Mouse (Mus musculus) heart, embryonic 15.5 days (tissue): ENCODE data around the gene Cd101. TPM values are rescaled to one million over a fixed set of nuclear protein-coding genes. Genes with fewer than 3 reads are reported as not detected.

Experiments used
- ATAC-seq: fragments of 200-750 bp; cut with Nextera tagmentation; replicated peaks from 2 replicates; pipeline ENCODE4 v1.8.0; 2017; ENCODE audit warnings: low read depth, moderate TSS enrichment; ENCODE audit not compliant: insufficient number of reproducible peaks, insufficient read depth, low FRiP score
- H3K27ac ChIP-seq: fragments of 300-500 bp; sonication (generic); 2 replicates; pipeline ENCODE4 v1.5.1; 2015; ENCODE audit warnings: mild to moderate bottlenecking, inconsistent platforms
- H3K27me3 ChIP-seq: fragments of 300-500 bp; sonication (generic); 2 replicates; pipeline ENCODE4 v1.6.1; 2015; ENCODE audit warnings: inconsistent platforms
- H3K36me3 ChIP-seq: fragments of 300-500 bp; sonication (generic); 2 replicates; pipeline ENCODE4 v1.6.1; 2015; ENCODE audit warnings: mild to moderate bottlenecking, inconsistent platforms
- H3K4me1 ChIP-seq: fragments of 300-500 bp; sonication (generic); replicated peaks from 2 replicates; pipeline ENCODE4 v1.6.1; 2015; ENCODE audit warnings: inconsistent platforms
- H3K4me2 ChIP-seq: fragments of 300-500 bp; sonication (generic); 2 replicates; pipeline ENCODE4 v1.6.1; 2015; ENCODE audit warnings: inconsistent platforms, mild to moderate bottlenecking, moderate library complexity
- H3K4me3 ChIP-seq: fragments of 300-500 bp; sonication (generic); 2 replicates; pipeline ENCODE4 v1.5.1; 2015; ENCODE audit warnings: mild to moderate bottlenecking, inconsistent platforms
- H3K9ac ChIP-seq: fragments of 300-500 bp; sonication (generic); 2 replicates; pipeline ENCODE4 v1.6.1; 2015; ENCODE audit warnings: mild to moderate bottlenecking, inconsistent platforms
- H3K9me3 ChIP-seq: fragments of 300-500 bp; sonication (generic); replicated peaks from 2 replicates; pipeline ENCODE4 v1.6.1; 2016; ENCODE audit warnings: inconsistent platforms
- whole genome bisulfite sequencing: fragments of 180-500 bp; shearing (Covaris S2); methylation state at CpG from one replicate; pipeline ENCODE4 v1.1.7; 2015; ENCODE audit warnings: mixed read lengths; 5-methylcytosine and 5-hydroxymethylcytosine counted together
- polyA plus RNA-seq: library from polyadenylated mRNA; unstranded; fragments of >200 nt; fragmentation: Nextera tagmentation; extraction: Ambion mirVana; gene quantifications from 2 replicates; pipeline ENCODE4 v1.2.1, GENCODE M21; 2015

The Cd101 gene
- polyA plus RNA-seq, 1 experiment from 2014 or later, result 0.33 TPM

DNA sequence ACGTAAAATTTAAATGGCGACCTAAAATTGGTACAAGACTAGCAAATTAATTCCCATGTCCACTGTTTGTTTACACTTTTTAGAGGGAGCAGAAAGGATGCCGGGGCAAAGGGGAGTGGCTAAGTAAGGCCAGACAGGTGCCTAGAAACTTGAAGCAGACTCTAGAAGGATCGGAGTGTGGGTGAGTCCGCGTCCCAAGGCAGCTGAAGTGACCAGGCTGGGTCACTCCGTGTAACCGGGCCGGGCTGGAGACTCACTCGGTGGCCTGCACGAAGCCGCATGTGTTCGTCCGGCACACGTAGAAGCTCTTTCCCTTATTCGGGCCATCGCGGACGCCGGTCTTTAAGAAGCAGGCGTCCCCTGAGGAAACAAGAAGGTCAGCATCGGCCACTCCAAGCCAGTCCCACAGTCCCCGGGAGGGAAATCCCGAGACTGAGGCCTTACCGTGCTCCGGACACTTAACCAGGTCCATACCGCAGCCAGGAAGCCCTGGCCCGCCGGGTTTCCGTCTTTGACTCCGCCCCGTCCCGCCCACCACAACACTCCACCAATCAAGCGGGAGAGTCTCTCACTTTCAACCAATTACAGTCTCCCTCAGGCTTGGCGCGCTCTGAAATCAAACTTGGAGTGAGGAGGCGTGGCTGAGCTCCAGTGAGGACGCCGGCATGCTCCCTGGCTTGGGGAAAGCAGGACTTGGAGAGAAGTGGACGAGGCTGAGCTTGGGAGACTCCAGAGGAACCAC, 60.0 kb downstream of the Cd101 start, which contains the start of gene Ttf2:
Gene Ttf2 (minus strand): TSS at position 488 of the 742 bp plus-strand sequence.
- H3K4me1 ChIP-seq, result peaks cover 9% of the 10 kb centered on the region
- no peaks in the 10 kb centered on the region for H3K36me3 ChIP-seq
- peak within 1 kb of the TSS; percentile 70 for H3K4me3 ChIP-seq
- H3K4me2 ChIP-seq, result peak within 1 kb of the TSS; percentile 82
- peak within 1 kb of the TSS; percentile 55 for H3K27ac ChIP-seq
- H3K9me3 ChIP-seq, result no peaks in the 10 kb centered on the region
- H3K27me3 ChIP-seq, result no peaks in the 10 kb centered on the region
- H3K9ac ChIP-seq, result peak within 1 kb of the TSS; percentile 73
- under 1% methylated on average over 40 of the region's 40 CpGs for WGBS
- ATAC-seq, result peak; percentile 99

- H3K4me2 ChIP-seq, result no peak overlapping the region
- no peak overlapping the region for H3K9ac ChIP-seq
- no peak for ATAC-seq
- no peak overlapping the region for H3K27ac ChIP-seq
- H3K9me3 ChIP-seq, result no peaks in the 10 kb centered on the region
- H3K27me3 ChIP-seq, result no peaks in the 10 kb centered on the region
- H3K4me1 ChIP-seq, result peaks cover 25% of the 10 kb centered on the region
- peaks cover 24% of the 10 kb centered on the region for H3K36me3 ChIP-seq
- H3K4me3 ChIP-seq, result no peak overlapping the region
- 81% methylated on average over 14 of the region's 14 CpGs for WGBS
These were observed 65.4 kb downstream of the Cd101 start for GRCm38 (mm10) chr3:100963849-100964542.

DNA sequence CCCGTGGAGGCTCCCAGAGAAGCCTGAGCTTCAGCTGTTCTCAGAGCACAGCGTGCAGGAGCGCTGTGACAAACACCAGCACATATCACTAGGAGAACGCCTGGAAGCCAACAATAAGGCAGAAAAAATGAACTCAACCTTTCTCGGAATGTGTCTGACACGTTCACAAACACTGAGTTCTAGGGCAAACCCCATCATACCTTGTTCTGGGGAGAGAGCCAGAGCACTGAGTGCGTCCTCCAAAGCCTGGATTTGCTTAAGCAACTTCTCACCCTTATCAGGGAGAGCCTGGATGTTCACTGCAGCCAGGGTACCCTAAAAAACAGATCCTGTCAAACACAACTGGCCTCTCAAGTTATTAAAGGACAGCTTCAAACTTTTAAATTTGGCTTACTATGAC, 67.9 kb downstream of the Cd101 start:
- no peak overlapping the region for H3K9ac ChIP-seq

GRCm38 (mm10) chr3:100961007-100961406, 68.3 kb downstream of the Cd101 start:
- no peak overlapping the region for H3K9ac ChIP-seq
- WGBS, result 44% methylated on average over 5 of the region's 5 CpGs
- peaks cover 38% of the 10 kb centered on the region for H3K36me3 ChIP-seq
- no peak; the same call in 1 of the 2 replicates for ATAC-seq
- H3K9me3 ChIP-seq, result no peaks in the 10 kb centered on the region
- H3K27me3 ChIP-seq, result no peaks in the 10 kb centered on the region
- H3K4me1 ChIP-seq, result peaks cover 21% of the 10 kb centered on the region
- H3K4me2 ChIP-seq, result 0 out of 2 replicates have a peak overlapping the region, but pooled peaks have one; percentile 7
- no peak overlapping the region for H3K4me3 ChIP-seq
- peak overlapping the region; percentile 80 for H3K27ac ChIP-seq

More for the DNA sequence above, 67.9 kb downstream of the Cd101 start:
- peaks cover 21% of the 10 kb centered on the region for H3K4me1 ChIP-seq
- H3K4me2 ChIP-seq, result 0 out of 2 replicates have a peak overlapping the region, but pooled peaks have one; percentile 7
- no peak for ATAC-seq
- WGBS, result 47% methylated on average over 7 of the region's 7 CpGs
- H3K27me3 ChIP-seq, result no peaks in the 10 kb centered on the region
- H3K9me3 ChIP-seq, result no peaks in the 10 kb centered on the region
- H3K4me3 ChIP-seq, result no peak overlapping the region
- H3K36me3 ChIP-seq, result peaks cover 38% of the 10 kb centered on the region
- H3K27ac ChIP-seq, result peak overlapping the region; percentile 80

GRCm38 (mm10) chr3:100954616-100955015, 74.7 kb downstream of the Cd101 start:
- Histone ChIP-seq H3K27ac (no peak overlapping the region), H3K4me2 (no peak overlapping the region), H3K27me3 (no peaks in the 10 kb centered on the region), H3K4me3 (no peak overlapping the region), H3K36me3 (peaks cover 67% of the 10 kb centered on the region), H3K9ac (no peak overlapping the region), H3K9me3 (no peaks in the 10 kb centered on the region), H3K4me1 (no peaks in the 10 kb centered on the region)
- no peak for ATAC-seq

GRCm38 (mm10) chr3:100951531-100951930, 77.8 kb downstream of the Cd101 start:
- no peak for ATAC-seq
- H3K4me3 ChIP-seq, result no peak overlapping the region
- WGBS, result 89% methylated on average over 4 of the region's 4 CpGs
- no peak overlapping the region for H3K9ac ChIP-seq
- no peaks in the 10 kb centered on the region for H3K4me1 ChIP-seq
- H3K27me3 ChIP-seq, result no peaks in the 10 kb centered on the region
- H3K9me3 ChIP-seq, result no peaks in the 10 kb centered on the region
- no peak overlapping the region for H3K4me2 ChIP-seq
- H3K36me3 ChIP-seq, result peaks cover 72% of the 10 kb centered on the region
- no peak overlapping the region for H3K27ac ChIP-seq

GRCm38 (mm10) chr3:100947286-100947685, 82.1 kb downstream of the Cd101 start:
- Histone ChIP-seq H3K4me3 (no peak overlapping the region), H3K9ac (no peak overlapping the region), H3K4me1 (no peaks in the 10 kb centered on the region), H3K4me2 (no peak overlapping the region), H3K27ac (no peak overlapping the region), H3K36me3 (peaks cover 72% of the 10 kb centered on the region), H3K27me3 (no peaks in the 10 kb centered on the region), H3K9me3 (no peaks in the 10 kb centered on the region)
- WGBS, result 77% methylated on average over 8 of the region's 8 CpGs
- ATAC-seq, result no peak

Other genes with a start within 250 kb of the Cd101 start
- gene Vtcn1, start 204.1 kb downstream of the Cd101 start, polyA plus RNA-seq, result 0.37 and 0.42 TPM in 2 replicates
- 3.4 and 4.6 TPM in 2 replicates for gene Trim45, start 107.4 kb downstream of the Cd101 start, polyA plus RNA-seq
- gene Ttf2, start 59.9 kb downstream of the Cd101 start, polyA plus RNA-seq, result 8.2 and 10.8 TPM in 2 replicates
- 5.7 and 6.0 TPM in 2 replicates for gene Ptgfrn, start 80.7 kb upstream of the Cd101 start, polyA plus RNA-seq